Mouse (Mus musculus): ENCODE measurements around the gene Ada. TPM values are rescaled to one million over a fixed set of nuclear protein-coding genes. Genes with fewer than 3 reads are reported as not detected.

Ada gene
- polyA plus RNA-seq, 1 experiment from 2014 or later = 3.8 TPM

GRCm38 (mm10) chr2:163722550-163722949 lies 27.5 kb downstream of the Ada start:
- Histone ChIP-seq H3K4me1 (ENCODE audit: control insufficient read depth, insufficient read depth, low read length) (peaks cover 7% of the 10 kb centered on the region), H3K9me3 (replicated peaks; ENCODE audit: control insufficient read depth, low read length) (no peaks in the 10 kb centered on the region), H3K9ac (ENCODE audit: low read depth, low read length) (no peak overlapping the region), H3K4me2 (no peak overlapping the region), H3K36me3 (ENCODE audit: control insufficient read depth, insufficient read depth, low read length) (peaks cover 3% of the 10 kb centered on the region; the same call in 1 of the 2 replicates), H3K27me3 (ENCODE audit: control insufficient read depth, insufficient read depth, low read length) (no peaks in the 10 kb centered on the region), H3K4me3 (ENCODE audit: low read depth, low read length) (no peak overlapping the region), H3K27ac (ENCODE audit: low read depth, low read length) (no peak overlapping the region)
- ATAC-seq (replicated peaks; ENCODE audit: insufficient number of reproducible peaks, low FRiP score, low TSS enrichment) = no peak
- 86% methylated on average over 7 of the region's 7 CpGs for WGBS (ENCODE audit: insufficient replicate concordance)

GRCm38 (mm10) chr2:163719616-163720015 lies 30.4 kb downstream of the Ada start:
- no peak overlapping the region for H3K9ac ChIP-seq (ENCODE audit: low read depth, low read length)
- 44% methylated on average over 4 of the region's 4 CpGs for WGBS (ENCODE audit: insufficient replicate concordance)
- H3K4me2 ChIP-seq = no peak overlapping the region
- H3K27me3 ChIP-seq (ENCODE audit: control insufficient read depth, insufficient read depth, low read length) = no peaks in the 10 kb centered on the region
- H3K4me1 ChIP-seq (ENCODE audit: control insufficient read depth, insufficient read depth, low read length) = peaks cover 26% of the 10 kb centered on the region
- H3K27ac ChIP-seq (ENCODE audit: low read depth, low read length) = no peak overlapping the region
- peaks cover 3% of the 10 kb centered on the region; the same call in 1 of the 2 replicates for H3K36me3 ChIP-seq (ENCODE audit: control insufficient read depth, insufficient read depth, low read length)
- H3K4me3 ChIP-seq (ENCODE audit: low read depth, low read length) = no peak overlapping the region
- no peaks in the 10 kb centered on the region for H3K9me3 ChIP-seq (replicated peaks; ENCODE audit: control insufficient read depth, low read length)
- no peak for ATAC-seq (replicated peaks; ENCODE audit: insufficient number of reproducible peaks, low FRiP score, low TSS enrichment)

GRCm38 (mm10) chr2:163718951-163719603 lies 31.0 kb downstream of the Ada start:
- ATAC-seq (replicated peaks; ENCODE audit: insufficient number of reproducible peaks, low FRiP score, low TSS enrichment) = peak; percentile 57
- Histone ChIP-seq H3K27me3 (ENCODE audit: control insufficient read depth, insufficient read depth, low read length) (no peaks in the 10 kb centered on the region), H3K4me3 (ENCODE audit: low read depth, low read length) (no peak overlapping the region), H3K27ac (ENCODE audit: low read depth, low read length) (peak overlapping the region; percentile 13), H3K9ac (ENCODE audit: low read depth, low read length) (0 out of 2 replicates have a peak overlapping the region, but pooled peaks have one; percentile 28), H3K4me2 (no peak overlapping the region), H3K9me3 (replicated peaks; ENCODE audit: control insufficient read depth, low read length) (no peaks in the 10 kb centered on the region), H3K4me1 (ENCODE audit: control insufficient read depth, insufficient read depth, low read length) (peaks cover 26% of the 10 kb centered on the region), H3K36me3 (ENCODE audit: control insufficient read depth, insufficient read depth, low read length) (peaks cover 3% of the 10 kb centered on the region; the same call in 1 of the 2 replicates)
- 28% methylated on average over 9 of the region's 9 CpGs for WGBS (ENCODE audit: insufficient replicate concordance)

- 41% methylated on average over 2 of the region's 2 CpGs for WGBS (ENCODE audit: insufficient replicate concordance)
- peak overlapping the region; percentile 13 for H3K27ac ChIP-seq (ENCODE audit: low read depth, low read length)
- no peaks in the 10 kb centered on the region for H3K9me3 ChIP-seq (replicated peaks; ENCODE audit: control insufficient read depth, low read length)
- no peak for ATAC-seq (replicated peaks; ENCODE audit: insufficient number of reproducible peaks, low FRiP score, low TSS enrichment)
- no peak overlapping the region for H3K4me2 ChIP-seq
- H3K4me1 ChIP-seq (ENCODE audit: control insufficient read depth, insufficient read depth, low read length) = peaks cover 26% of the 10 kb centered on the region
- H3K27me3 ChIP-seq (ENCODE audit: control insufficient read depth, insufficient read depth, low read length) = no peaks in the 10 kb centered on the region
- peaks cover 3% of the 10 kb centered on the region; the same call in 1 of the 2 replicates for H3K36me3 ChIP-seq (ENCODE audit: control insufficient read depth, insufficient read depth, low read length)
- no peak overlapping the region for H3K4me3 ChIP-seq (ENCODE audit: low read depth, low read length)
- H3K9ac ChIP-seq (ENCODE audit: low read depth, low read length) = no peak overlapping the region
Observed at GRCm38 (mm10) chr2:163718526-163718925, 31.5 kb downstream of the Ada start.

GRCm38 (mm10) chr2:163716853-163717252 lies 33.2 kb downstream of the Ada start:
- Histone ChIP-seq H3K27me3 (ENCODE audit: control insufficient read depth, insufficient read depth, low read length) (no peaks in the 10 kb centered on the region), H3K9me3 (replicated peaks; ENCODE audit: control insufficient read depth, low read length) (no peaks in the 10 kb centered on the region), H3K9ac (ENCODE audit: low read depth, low read length) (peak overlapping the region; percentile 47; the same call in 1 of the 2 replicates), H3K27ac (ENCODE audit: low read depth, low read length) (peak overlapping the region; percentile 84), H3K4me1 (ENCODE audit: control insufficient read depth, insufficient read depth, low read length) (peaks cover 37% of the 10 kb centered on the region), H3K36me3 (ENCODE audit: control insufficient read depth, insufficient read depth, low read length) (peaks cover 3% of the 10 kb centered on the region; the same call in 1 of the 2 replicates), H3K4me2 (peak overlapping the region; percentile 22), H3K4me3 (ENCODE audit: low read depth, low read length) (no peak overlapping the region)
- WGBS (ENCODE audit: insufficient replicate concordance) = 23% methylated on average over 6 of the region's 6 CpGs
- no peak for ATAC-seq (replicated peaks; ENCODE audit: insufficient number of reproducible peaks, low FRiP score, low TSS enrichment)

GRCm38 (mm10) chr2:163716448-163716847 lies 33.6 kb downstream of the Ada start:
- Histone ChIP-seq H3K4me2 (peak overlapping the region; percentile 22), H3K36me3 (ENCODE audit: control insufficient read depth, insufficient read depth, low read length) (peaks cover 3% of the 10 kb centered on the region; the same call in 1 of the 2 replicates), H3K9me3 (replicated peaks; ENCODE audit: control insufficient read depth, low read length) (no peaks in the 10 kb centered on the region), H3K4me3 (ENCODE audit: low read depth, low read length) (no peak overlapping the region), H3K27ac (ENCODE audit: low read depth, low read length) (peak overlapping the region; percentile 84), H3K4me1 (ENCODE audit: control insufficient read depth, insufficient read depth, low read length) (peaks cover 40% of the 10 kb centered on the region), H3K9ac (ENCODE audit: low read depth, low read length) (peak overlapping the region; percentile 47; the same call in 1 of the 2 replicates), H3K27me3 (ENCODE audit: control insufficient read depth, insufficient read depth, low read length) (no peaks in the 10 kb centered on the region)
- 43% methylated on average over 8 of the region's 8 CpGs for WGBS (ENCODE audit: insufficient replicate concordance)
- no peak for ATAC-seq (replicated peaks; ENCODE audit: insufficient number of reproducible peaks, low FRiP score, low TSS enrichment)

- H3K4me2 ChIP-seq = no peak overlapping the region
- 80% methylated on average over 3 of the region's 3 CpGs for WGBS (ENCODE audit: insufficient replicate concordance)
- H3K9ac ChIP-seq (ENCODE audit: low read depth, low read length) = no peak overlapping the region
- H3K9me3 ChIP-seq (replicated peaks; ENCODE audit: control insufficient read depth, low read length) = no peaks in the 10 kb centered on the region
- no peaks in the 10 kb centered on the region for H3K36me3 ChIP-seq (ENCODE audit: control insufficient read depth, insufficient read depth, low read length)
- peaks cover 50% of the 10 kb centered on the region for H3K4me1 ChIP-seq (ENCODE audit: control insufficient read depth, insufficient read depth, low read length)
- no peak overlapping the region for H3K4me3 ChIP-seq (ENCODE audit: low read depth, low read length)
- ATAC-seq (replicated peaks; ENCODE audit: insufficient number of reproducible peaks, low FRiP score, low TSS enrichment) = no peak
- no peak overlapping the region for H3K27ac ChIP-seq (ENCODE audit: low read depth, low read length)
- no peaks in the 10 kb centered on the region for H3K27me3 ChIP-seq (ENCODE audit: control insufficient read depth, insufficient read depth, low read length)
Observed at GRCm38 (mm10) chr2:163713340-163713739, 36.7 kb downstream of the Ada start.

GRCm38 (mm10) chr2:163712874-163713273 lies 37.2 kb downstream of the Ada start:
- Histone ChIP-seq H3K27ac (ENCODE audit: low read depth, low read length) (no peak overlapping the region), H3K9me3 (replicated peaks; ENCODE audit: control insufficient read depth, low read length) (no peaks in the 10 kb centered on the region)

GRCm38 (mm10) chr2:163712473-163712872 lies 37.6 kb downstream of the Ada start:
- peaks cover 53% of the 10 kb centered on the region for H3K4me1 ChIP-seq (ENCODE audit: control insufficient read depth, insufficient read depth, low read length)
- no peak overlapping the region for H3K9ac ChIP-seq (ENCODE audit: low read depth, low read length)
- no peak overlapping the region for H3K4me3 ChIP-seq (ENCODE audit: low read depth, low read length)
- H3K27ac ChIP-seq (ENCODE audit: low read depth, low read length) = peak overlapping the region; percentile 29; the same call in 1 of the 2 replicates
- H3K36me3 ChIP-seq (ENCODE audit: control insufficient read depth, insufficient read depth, low read length) = no peaks in the 10 kb centered on the region
- H3K9me3 ChIP-seq (replicated peaks; ENCODE audit: control insufficient read depth, low read length) = no peaks in the 10 kb centered on the region
- no peaks in the 10 kb centered on the region for H3K27me3 ChIP-seq (ENCODE audit: control insufficient read depth, insufficient read depth, low read length)
- H3K4me2 ChIP-seq = no peak overlapping the region
- ATAC-seq (replicated peaks; ENCODE audit: insufficient number of reproducible peaks, low FRiP score, low TSS enrichment) = no peak
- 48% methylated on average over 7 of the region's 7 CpGs for WGBS (ENCODE audit: insufficient replicate concordance)

More at GRCm38 (mm10) chr2:163712874-163713273, 37.2 kb downstream of the Ada start:
- Histone ChIP-seq H3K4me3 (ENCODE audit: low read depth, low read length) (no peak overlapping the region), H3K4me1 (ENCODE audit: control insufficient read depth, insufficient read depth, low read length) (peaks cover 53% of the 10 kb centered on the region), H3K9ac (ENCODE audit: low read depth, low read length) (no peak overlapping the region), H3K36me3 (ENCODE audit: control insufficient read depth, insufficient read depth, low read length) (no peaks in the 10 kb centered on the region), H3K27me3 (ENCODE audit: control insufficient read depth, insufficient read depth, low read length) (no peaks in the 10 kb centered on the region), H3K4me2 (no peak overlapping the region)
- no peak for ATAC-seq (replicated peaks; ENCODE audit: insufficient number of reproducible peaks, low FRiP score, low TSS enrichment)
- WGBS (ENCODE audit: insufficient replicate concordance) = 87% methylated on average over 6 of the region's 6 CpGs
